Mouse (Mus musculus) lung, postnatal 36 days (tissue): Measurements from ENCODE around the gene Hist2h2ac.
"Not testable (repeated sequence)": the region's sequence is repeated elsewhere in the genome, so short reads cannot be mapped to it uniquely, and the experiment has no call there.

Experiments used
- DNase-seq: peaks from one replicate; pipeline ENCODE4 v3.0.0; 2022; ENCODE audit warnings: mixed read lengths

Hist2h2ac gene

GRCm38 (mm10) chr3:96180727-96181477, 39.8 kb downstream of the Hist2h2ac start, which contains the start of gene Sv2a:
Gene Sv2a (plus strand): TSS chr3:96181151.
- DNase-seq, result no peak

GRCm38 (mm10) chr3:96179531-96179930, 41.1 kb downstream of the Hist2h2ac start:
- DNase-seq, result peak; percentile 70

- DNase-seq, result no peak
These were observed 41.8 kb downstream of the Hist2h2ac start for GRCm38 (mm10) chr3:96178902-96179301.

GRCm38 (mm10) chr3:96178427-96178826, 42.3 kb downstream of the Hist2h2ac start:
- no peak for DNase-seq

- DNase-seq, result no peak
These were observed 45.4 kb downstream of the Hist2h2ac start for GRCm38 (mm10) chr3:96175251-96175650.

- DNase-seq, result not testable (repeated sequence)
These were observed 46.6 kb downstream of the Hist2h2ac start for GRCm38 (mm10) chr3:96174042-96174441.

- no peak for DNase-seq
These were observed 47.5 kb downstream of the Hist2h2ac start for GRCm38 (mm10) chr3:96173185-96173584.

- peak; percentile 91 for DNase-seq
These were observed 48.2 kb downstream of the Hist2h2ac start, which contains the start of gene Sf3b4 for GRCm38 (mm10) chr3:96172197-96173178. Gene Sf3b4 (plus strand): TSS chr3:96172332.

GRCm38 (mm10) chr3:96171583-96172196, 49.0 kb downstream of the Hist2h2ac start:
- no peak for DNase-seq

- no peak for DNase-seq
These were observed 49.6 kb downstream of the Hist2h2ac start for GRCm38 (mm10) chr3:96170976-96171545.
